Mouse (Mus musculus) heart, adult 2 months (tissue): ENCODE measurements around the gene Gm20388.

Source experiments
- CTCF ChIP-seq: fragments of 200-600 bp; IDR thresholded peaks from 2 replicates; pipeline ENCODE4 v1.8.1; 2022; ENCODE audit warnings: antibody characterized with exemption, mild to moderate bottlenecking, moderate library complexity
- EP300 ChIP-seq: fragments of 200-500 bp; IDR thresholded peaks from 2 replicates; pipeline ENCODE4 v1.6.1; 2011; ENCODE audit warnings: low read depth, low read length, control low read depth; ENCODE audit not compliant: insufficient read depth
- POLR2A ChIP-seq: fragments of 200-500 bp; IDR thresholded peaks from 2 replicates; pipeline ENCODE4 v1.6.1; 2011; ENCODE audit warnings: mild to moderate bottlenecking, low read depth, low read length, control low read depth; ENCODE audit not compliant: insufficient read depth

- TF ChIP-seq POLR2A (no peak), CTCF (no peak), EP300 (no peak)
Measured at GRCm38 (mm10) chr8:121673917-121674316, 1763.3 kb downstream of the Gm20388 start.
